Mouse (Mus musculus): ENCODE results near the gene Nme9.

- TF ChIP-seq POLR2A (IDR thresholded peaks at IDR 0.05; ENCODE audit: insufficient read length, low read depth) (no peak), CEBPB (IDR thresholded peaks at IDR 0.05; ENCODE audit: insufficient read depth, poor library complexity, severe bottlenecking) (no peak), MYOD1 (IDR thresholded peaks at IDR 0.05; ENCODE audit: control insufficient read depth in 1 of 3, insufficient read length in 2 of 3, low read depth in 2 of 3) (no peak), POLR2AphosphoS2 (IDR thresholded peaks at IDR 0.05; ENCODE audit: insufficient read length, low read depth) (no peak), SRF (IDR thresholded peaks at IDR 0.05; ENCODE audit: control insufficient read depth, insufficient read length, low read depth) (no peak), TCF12 (IDR thresholded peaks at IDR 0.05; ENCODE audit: insufficient read depth, poor library complexity, severe bottlenecking) (no peak), E2F4 (IDR thresholded peaks at IDR 0.05; ENCODE audit: insufficient read depth) (no peak), USF1 (IDR thresholded peaks at IDR 0.05; ENCODE audit: low read depth) (no peak), MAX (IDR thresholded peaks at IDR 0.05; ENCODE audit: low read depth) (no peak), MYOG (IDR thresholded peaks at IDR 0.05; ENCODE audit: control insufficient read depth in 1 of 3, insufficient read depth in 1 of 3, insufficient read length in 2 of 3, low read depth in 2 of 3) (no peak)
Observed at GRCm38 (mm10) chr9:99446259-99446658, 5.0 kb upstream of the Nme9 start.

All from myocyte (in vitro differentiated cells).